Mouse (Mus musculus) left cerebral cortex, postnatal 36 days (tissue): ENCODE measurements around the gene Srp68. TPM values are rescaled to one million over a fixed set of nuclear protein-coding genes. Genes with fewer than 3 reads are reported as not detected.
"Not testable (repeated sequence)": the region's sequence is repeated elsewhere in the genome, so short reads cannot be mapped to it uniquely, and the experiment has no call there.

Experiments
- DNase-seq, 2 experiments: peaks; one replicate each; pipeline ENCODE4 v3.0.0; 2021 to 2022; ENCODE audit warnings: low spot score in 2 of 2, mixed read lengths in 1 of 2
- intact Hi-C: fragments of 180-260 bp; cut with DNase I; formaldehyde crosslinking; loops from one replicate; pipeline ENCODE4 v1.15.1; 2025
- total RNA-seq, 2 experiments: library from RNA; stranded (reverse); gene quantifications; 2 replicates each; pipeline ENCODE4 v1.2.3; 2021

Srp68 gene
- total RNA-seq, 2 experiments from 2014 or later: 66.6 to 70.6 TPM

DNA sequence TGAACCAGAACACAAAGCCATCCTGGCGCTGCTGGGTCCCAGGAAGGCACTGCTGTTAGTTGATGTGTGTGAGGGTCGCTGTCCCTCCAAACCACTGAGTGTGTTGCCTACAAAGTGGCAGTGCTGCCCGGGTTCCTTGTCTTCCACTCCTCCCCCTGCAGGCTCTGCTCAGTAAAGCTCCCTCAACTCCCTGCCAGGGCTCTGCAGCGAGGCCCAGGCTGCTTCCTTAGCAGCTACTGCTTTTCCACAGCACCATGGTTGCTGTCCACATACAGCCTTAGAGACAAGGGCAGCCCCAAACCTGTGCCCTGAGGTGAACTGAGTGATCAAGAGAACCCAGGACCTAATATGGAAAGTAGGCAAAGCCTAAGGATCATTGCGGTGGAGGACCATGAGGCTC lies 13.3 kb upstream of the Srp68 start:
- intact Hi-C loops: no loop called here
- DNase-seq: no peak

DNA sequence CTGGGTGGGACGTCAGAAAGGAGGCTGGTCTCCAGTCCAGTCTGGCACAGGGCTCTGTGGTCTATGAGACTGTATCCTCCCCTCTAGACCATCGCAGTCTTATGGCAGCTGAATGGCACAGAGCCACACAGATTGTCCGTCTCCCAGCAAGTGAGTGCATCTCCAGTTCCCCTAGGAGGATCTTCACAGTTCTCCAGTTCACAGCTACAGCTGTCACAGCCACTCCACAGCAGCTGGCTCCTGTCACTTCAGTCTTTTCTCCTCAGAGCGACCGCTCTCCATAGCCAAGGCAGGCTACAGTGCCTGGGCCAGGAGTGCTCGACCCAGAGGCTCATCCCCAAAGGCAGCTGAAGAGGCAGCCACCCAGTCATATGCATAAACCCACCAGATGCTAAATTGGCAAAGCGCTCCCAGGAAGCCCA lies 11.8 kb upstream of the Srp68 start:
- intact Hi-C loops: no loop called here
- DNase-seq: no peak

DNA sequence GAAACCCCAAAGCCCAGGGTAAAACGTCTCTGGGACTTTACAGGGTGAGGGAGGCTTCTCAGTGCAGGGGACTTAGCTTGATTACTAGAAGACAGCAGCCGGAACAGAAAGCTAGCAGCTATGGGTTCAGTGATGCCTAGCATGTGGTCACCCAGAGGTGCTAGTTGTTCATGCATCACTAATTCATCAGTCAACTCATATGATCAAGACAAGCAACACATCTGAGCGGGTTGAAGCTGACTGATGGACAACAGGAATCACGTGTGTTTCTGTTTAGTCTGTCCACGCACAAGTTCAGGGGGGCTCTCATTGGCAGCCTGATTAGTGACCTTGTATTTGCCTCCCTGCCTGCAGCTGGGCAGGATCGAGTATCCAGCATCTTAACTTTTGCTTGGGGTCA lies 10.0 kb upstream of the Srp68 start:
- no peak for DNase-seq
- intact Hi-C loops: no loop called here

DNA sequence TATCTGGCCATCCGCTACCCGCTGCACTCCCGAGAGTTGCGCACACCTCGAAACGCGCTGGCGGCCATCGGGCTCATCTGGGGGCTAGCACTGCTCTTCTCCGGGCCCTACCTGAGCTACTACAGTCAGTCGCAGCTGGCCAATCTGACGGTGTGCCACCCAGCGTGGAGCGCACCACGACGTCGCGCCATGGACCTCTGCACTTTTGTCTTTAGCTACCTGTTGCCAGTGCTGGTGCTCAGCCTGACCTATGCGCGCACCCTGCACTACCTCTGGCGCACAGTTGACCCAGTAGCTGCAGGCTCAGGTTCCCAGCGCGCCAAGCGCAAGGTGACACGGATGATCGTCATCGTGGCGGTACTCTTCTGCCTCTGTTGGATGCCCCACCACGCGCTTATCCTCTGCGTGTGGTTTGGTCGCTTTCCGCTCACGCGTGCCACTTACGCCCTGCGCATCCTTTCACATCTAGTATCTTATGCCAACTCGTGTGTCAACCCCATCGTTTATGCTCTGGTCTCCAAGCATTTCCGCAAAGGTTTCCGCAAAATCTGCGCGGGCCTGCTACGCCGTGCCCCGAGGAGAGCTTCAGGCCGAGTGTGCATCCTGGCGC lies 9.0 kb upstream of the Srp68 start:
- no peak for DNase-seq
- intact Hi-C loops: no loop called here

DNA sequence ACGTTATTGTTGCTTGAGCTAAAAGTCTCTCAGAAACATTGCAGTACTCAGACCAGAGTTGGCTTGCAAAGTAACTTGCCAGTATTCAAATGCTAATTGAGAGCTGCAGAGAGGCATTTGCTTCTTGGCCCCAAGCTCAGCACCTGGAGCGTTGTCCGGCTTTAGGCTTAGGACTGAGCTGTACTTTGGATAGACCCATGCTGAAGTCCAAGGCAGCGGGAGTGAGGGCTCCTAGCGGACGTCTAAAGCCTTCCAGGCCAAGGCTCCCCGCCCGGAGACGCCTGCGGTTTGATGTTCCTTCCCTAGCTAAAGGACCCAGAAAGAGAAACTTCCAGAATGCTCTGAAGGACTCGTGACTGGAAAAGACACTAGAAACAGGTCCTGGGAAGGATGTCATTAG lies 8.1 kb upstream of the Srp68 start:
- DNase-seq: no peak
- intact Hi-C loops: no loop called here

DNA sequence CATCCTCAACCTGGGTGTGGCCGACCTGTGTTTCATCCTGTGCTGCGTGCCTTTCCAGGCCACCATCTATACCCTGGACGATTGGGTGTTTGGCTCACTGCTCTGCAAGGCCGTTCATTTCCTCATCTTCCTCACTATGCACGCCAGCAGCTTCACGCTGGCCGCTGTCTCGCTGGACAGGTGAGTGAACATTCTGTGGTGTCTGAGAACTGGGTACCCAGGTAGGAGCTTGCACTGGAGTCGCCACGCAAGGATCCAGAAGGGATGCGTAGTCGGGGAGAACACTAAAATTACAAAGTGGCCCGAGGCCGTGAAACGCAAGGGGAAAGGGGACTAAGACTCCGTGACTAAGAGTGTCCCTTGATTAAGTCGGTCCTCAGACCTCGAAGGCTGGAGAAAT lies 7.7 kb upstream of the Srp68 start:
- intact Hi-C loops: no loop called here
- no peak for DNase-seq

DNA sequence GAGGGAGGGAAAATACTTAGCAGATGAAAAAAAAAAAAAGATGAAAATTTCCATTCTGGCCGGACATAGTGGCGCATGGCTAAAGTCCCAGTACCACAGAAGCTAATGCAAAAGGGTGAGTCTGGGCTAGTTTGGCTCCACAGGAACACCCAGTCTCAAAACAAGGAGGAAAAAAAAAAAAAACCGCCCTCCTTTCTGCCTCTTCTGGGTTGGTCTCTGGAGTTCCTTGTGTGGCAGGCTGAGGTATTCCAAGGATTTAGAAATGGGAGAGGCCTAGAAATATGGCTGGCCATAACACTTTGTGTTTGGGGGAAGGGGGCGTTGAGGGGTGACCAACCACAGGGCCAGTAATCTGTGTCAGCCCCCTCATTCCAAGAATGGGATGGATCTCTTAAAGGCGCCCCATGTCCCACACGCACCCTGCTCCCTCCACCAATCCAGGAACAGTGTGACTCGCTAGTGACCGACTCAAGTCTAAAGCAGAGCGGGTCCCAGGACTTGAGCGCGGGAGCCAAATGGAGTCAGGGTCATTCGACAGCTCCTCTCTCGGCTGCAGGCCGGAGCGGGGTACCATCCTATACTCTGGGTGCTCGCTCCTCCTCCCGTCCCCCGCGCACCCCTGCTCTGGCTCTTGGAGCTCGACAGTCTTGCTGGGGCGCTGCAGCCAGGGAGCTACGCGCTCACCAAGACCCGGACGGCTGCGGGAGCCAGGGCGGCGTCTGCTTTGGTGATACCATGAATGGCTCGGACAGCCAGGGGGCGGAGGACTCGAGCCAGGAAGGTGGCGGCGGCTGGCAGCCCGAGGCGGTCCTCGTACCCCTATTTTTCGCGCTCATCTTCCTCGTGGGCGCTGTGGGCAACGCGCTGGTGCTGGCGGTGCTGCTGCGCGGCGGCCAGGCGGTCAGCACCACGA lies 7.0 kb upstream of the Srp68 start, which contains the start of gene Galr2:
TSS of gene Galr2 (plus strand) at position 189 of the 913 bp plus-strand sequence.
- intact Hi-C loops: no loop called here
- no peak for DNase-seq

DNA sequence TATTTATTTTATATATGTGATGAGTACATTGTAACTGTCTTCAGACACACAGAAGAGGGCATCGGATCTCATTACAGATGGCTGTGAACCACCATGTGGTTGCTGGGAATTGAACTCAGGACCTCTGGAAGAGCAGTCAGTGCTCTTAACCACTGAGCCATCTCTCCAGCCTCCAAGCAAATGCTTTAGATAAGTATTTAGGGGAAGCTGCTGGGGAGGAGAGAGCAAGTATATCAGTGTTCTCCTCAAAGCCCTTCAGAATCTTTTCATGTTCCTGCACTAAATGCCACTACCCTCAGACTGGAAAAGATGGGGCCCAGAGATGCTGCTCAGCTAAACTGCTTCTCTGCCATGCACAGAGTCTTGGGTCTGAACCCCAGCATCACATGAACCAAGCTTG lies 3.2 kb upstream of the Srp68 start:
- DNase-seq, intact Hi-C loops: not testable (repeated sequence)

DNA sequence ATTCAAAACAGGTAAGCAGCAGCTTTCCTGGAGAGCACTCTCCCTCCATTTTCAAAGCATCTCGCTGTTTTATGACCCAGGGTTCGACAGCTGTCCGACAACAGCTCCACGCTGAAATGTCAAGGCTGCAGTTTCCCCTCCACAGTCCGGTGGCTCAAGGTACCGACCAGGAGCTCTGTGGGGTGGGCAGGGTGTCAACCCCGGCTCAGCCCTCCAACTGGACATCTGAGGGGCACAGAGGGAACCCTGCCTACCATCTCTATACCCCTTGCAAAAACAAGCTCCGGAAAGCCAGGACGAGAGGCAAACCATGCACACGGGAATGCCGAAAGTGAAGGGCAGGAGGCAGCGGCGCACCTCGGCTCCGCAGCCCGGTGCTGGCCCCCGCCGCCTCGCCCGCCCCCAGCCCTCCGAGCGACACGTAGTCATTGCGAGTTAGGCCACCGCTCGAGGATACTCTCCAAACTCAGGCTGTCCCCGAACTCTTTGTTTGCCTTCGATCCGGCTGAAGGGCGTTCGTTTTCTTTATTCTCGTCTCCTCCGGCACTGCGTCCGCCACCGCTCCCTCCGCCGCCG lies 460 bp downstream of the Srp68 start:
- no peak for DNase-seq
- intact Hi-C loops: loop anchor here (5.0 kb wide), 1 partner anchor 34 kb away; the partner anchor contains the start of gene Exoc7

DNA sequence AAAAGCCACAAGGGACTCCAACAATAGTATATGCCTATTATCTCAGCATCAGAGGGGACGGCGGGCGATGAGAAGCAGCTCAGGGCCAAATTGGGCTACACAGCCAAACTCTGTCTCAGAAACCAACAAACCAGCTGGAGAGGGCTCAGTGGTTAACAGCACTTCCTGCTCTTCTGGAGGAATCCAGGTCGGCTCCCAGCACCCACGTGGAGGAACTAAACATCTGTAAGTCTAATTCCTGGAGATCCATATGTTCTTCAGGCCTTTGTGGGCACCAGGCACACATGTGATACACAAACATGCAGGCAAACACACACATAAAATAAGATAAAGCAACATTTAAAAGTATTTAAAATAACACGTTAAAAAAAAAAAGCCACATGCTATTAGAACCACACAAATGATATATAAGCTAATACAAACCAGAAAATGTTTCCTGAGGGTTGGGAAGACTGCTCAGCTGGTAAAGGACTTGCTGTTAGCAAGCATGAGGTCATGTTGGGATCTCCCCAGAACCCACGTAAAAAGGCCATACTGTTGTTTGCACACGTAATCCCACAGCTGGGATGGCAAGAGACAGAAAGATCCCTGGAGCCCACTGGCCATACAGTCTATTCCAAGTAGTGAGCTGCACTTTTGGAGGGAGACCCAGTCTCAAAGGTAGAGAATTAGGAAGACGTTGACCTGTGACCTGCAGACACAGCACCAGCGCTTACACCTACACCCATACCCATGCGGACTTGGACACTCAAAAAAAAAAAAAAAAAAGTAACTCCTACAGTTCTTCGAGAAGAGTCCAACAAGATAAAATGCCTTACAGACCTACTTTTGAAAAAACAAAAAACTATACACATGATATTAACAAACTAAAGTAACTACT lies 1.2 kb downstream of the Srp68 start:
- intact Hi-C loops: loop anchor here (5.0 kb wide), 1 partner anchor 34 kb away; the partner anchor contains the start of gene Exoc7
- no peak for DNase-seq

DNA sequence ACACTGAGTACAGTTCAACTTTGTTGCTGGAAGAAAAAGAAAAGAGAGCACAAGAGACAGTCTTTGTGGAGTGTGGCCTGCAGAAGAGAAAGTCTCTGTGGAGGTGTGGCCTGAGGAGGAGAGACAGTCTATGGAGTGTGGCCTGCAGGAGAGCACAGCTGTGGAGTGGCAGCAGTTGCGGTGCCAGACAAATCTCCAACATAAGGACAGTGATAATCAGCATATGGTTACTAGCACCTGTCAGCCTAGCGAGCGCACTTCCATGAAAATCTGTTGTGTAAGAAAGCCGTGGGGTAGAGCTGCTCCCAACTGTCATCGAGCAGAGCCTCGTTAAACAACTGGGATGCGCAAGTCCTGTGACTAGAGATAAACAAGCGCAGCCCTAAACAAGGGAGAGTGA lies 4.5 kb downstream of the Srp68 start:
- no peak for DNase-seq
- intact Hi-C loops: no loop called here

DNA sequence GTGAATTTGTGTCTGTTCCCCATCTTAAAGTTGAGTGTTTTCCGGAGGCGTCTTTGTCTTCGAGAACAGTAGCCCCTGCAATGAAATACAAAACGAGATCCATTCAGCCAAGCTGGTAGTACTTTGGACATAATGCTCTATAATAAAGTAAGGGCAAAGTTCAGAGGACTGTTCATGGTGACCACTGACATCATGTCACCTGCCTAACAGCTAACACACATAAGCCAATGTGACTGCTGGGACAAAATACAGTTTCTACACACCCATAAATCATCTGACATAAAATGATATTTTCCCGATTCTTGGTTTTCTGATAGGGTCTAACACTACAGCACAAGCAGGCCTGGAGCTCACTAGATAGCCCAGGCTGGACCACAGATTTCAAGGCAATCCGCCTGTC lies 5.7 kb downstream of the Srp68 start:
- DNase-seq: no peak
- intact Hi-C loops: no loop called here

DNA sequence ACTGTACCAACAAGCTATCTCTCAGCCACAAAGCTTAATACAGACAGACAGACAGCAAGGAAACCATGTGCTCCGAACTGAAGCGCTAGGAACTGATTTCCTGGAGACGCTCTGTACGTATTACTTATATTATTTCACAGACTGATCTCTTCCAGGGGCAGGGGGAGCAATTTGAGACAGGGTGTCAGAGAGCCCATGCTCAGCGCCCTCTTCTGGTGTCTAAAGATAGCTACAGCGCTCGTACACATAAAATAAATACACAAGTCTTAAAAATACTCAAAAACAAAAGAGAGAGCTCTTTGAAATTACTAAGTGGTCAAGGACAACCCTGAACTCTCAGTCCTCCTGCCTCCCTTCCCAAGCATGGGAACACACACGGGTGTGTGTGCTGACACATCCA lies 6.4 kb downstream of the Srp68 start:
- no peak for DNase-seq
- intact Hi-C loops: no loop called here

DNA sequence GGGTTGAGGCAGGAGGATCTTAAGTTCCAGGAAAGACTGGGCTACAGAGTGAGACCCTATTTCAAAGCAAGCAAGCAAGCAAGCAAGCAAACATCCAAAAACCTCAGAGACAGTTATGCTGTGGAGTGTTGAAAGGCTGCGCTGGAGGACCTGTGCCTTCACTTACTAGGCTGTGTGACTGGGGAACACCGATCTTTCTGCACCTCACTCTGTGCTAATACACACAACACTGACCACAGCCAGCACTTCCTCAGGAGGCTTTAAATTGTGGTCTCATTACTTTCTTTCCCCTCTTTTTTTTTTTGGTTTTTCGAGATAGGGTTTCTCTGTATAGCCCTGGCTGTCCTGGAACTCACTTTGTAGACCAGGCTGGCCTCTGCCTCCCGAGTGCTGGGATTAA lies 8.2 kb downstream of the Srp68 start:
- no peak for DNase-seq
- intact Hi-C loops: no loop called here

DNA sequence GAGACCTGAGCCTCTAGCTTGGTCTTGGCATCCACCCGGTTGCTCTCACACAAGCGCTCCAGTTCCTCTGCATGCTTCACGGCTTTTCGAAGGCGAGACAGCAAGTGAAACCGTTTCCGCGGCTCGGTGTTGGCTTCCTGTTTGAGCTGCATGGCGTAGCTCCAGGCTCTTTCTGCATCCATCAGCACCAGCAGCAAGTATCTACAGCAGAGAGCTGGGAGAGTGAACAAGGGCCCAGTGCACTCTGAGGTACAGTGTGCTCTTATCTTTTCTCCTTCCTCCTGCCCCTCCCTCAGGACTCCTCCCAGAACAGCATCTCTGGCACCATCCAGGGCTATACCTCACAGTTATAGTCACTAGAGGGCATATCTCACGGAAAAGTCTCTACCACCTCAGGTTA lies 8.7 kb downstream of the Srp68 start:
- peak in 1 of 2 experiments; percentile 26 for DNase-seq
- intact Hi-C loops: no loop called here

DNA sequence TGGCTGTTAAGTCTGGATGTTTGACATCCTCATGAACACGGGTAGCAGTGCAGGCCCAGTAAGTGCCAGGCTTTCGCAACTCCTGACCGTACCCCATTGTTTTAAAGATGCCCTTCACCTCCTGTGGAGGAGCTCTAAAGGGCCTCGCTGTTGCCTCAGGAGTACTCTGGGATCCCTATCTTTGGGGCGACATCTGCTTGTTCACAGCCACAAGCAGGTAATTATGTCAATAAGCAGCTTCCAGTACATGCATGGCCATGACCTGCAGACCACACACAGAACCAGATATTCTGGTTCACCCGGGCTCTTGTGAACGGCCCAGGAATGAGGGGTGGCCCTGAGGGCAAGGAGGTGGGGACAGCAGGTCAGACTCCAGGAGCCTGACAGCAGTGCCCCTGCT lies 13.8 kb downstream of the Srp68 start:
- no peak for DNase-seq
- intact Hi-C loops: no loop called here

DNA sequence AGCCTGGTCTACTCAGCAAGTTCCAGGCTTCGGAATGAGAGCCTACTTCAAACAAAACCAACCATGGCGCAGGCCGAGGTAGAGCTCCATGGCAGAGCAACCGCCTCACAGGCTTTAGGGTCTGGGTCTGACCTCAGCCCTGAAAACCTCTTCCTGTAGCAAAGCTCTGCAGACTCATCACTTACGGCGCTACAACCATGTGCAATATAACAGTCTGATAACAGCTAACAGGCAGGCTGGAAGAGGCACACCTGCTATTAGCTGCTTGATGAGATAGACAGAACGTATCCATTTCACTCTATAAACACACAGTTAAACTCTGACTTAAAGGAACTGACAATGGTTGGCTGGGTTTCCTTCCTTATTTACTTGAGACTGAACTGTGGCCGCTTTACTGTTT lies 14.6 kb downstream of the Srp68 start:
- DNase-seq: no peak
- intact Hi-C loops: no loop called here

DNA sequence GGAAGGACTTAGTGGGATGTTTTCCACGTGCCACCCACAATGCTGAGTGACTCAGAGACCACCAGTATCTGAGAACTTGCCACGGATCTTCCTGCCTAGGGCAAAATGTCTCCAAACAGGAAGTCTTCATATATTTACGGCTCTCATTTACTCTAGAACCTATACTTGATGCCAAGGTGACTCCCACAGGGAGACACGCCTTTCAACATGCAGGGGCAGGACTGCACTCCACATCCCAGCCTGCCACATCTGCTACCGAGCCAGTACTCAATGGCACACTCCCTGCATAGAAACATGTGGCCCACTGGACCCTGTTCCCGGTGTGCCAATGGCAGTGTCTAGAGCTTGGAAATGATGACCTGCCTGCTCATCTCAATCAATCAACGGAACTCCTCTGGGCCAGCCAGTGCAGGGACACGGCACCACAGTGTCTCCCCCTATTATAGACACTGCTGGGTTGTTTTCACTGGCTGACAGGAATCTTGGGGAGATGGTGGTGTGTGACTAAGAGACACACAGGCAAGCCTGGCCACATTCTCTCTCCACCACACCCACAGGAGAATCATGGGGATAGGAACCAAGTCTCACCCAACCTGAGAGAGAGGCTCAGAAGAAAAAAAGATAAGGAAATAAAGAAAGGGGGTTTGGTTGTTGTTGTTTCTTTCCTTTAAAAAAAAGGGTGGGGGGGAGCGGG lies 17.9 kb downstream of the Srp68 start:
- intact Hi-C loops: no loop called here
- peak in 1 of 2 experiments; percentile 24 for DNase-seq
